Mouse (Mus musculus): ENCODE data around the gene Kat2a.
"Not testable (repeated sequence)": the region's sequence is repeated elsewhere in the genome, so short reads cannot be mapped to it uniquely, and the experiment has no call there.

Kat2a gene

GRCm38 (mm10) chr11:100659806-100660205 is 52.5 kb downstream of the Kat2a start:
- no peak for DNase-seq

- DNase-seq: no peak
Observed at GRCm38 (mm10) chr11:100656458-100656857, 55.8 kb downstream of the Kat2a start.

- not testable (repeated sequence) for DNase-seq
Observed at GRCm38 (mm10) chr11:100655589-100655988, 56.7 kb downstream of the Kat2a start.

Data from kidney, postnatal 25 days (tissue).